Mouse (Mus musculus): ENCODE results near the gene Adam19.

Gene Adam19

DNA sequence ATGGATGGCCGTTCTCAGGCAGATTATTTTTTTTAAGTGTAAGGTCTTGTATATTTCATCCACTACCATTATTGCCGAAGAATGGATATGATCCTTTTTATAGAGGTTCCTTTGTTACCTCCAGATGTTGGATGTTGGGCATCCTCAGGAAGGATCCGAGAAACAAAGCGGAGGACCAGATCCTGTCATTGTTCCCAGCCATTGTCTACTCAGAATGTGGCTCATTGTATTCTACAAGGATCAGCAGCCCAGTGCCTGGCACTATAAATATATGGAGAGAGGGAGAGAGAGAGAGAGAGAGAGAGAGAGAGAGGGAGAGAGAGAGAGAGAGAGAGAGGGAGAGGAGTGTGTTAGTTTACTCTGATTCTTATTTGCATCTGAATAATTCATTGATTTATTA, 6.8 kb downstream of the Adam19 start:
- peaks cover 8% of the 10 kb centered on the region; the same call in 1 of the 2 replicates for H3K36me3 ChIP-seq (ENCODE audit: control insufficient read depth, insufficient read depth, low read length, poor library complexity, severe bottlenecking)
- no peak for DNase-seq (ENCODE audit: low read depth, low spot score)
- no peaks in the 10 kb centered on the region for H3K27me3 ChIP-seq (ENCODE audit: control insufficient read depth, insufficient read depth, low read length, poor library complexity, severe bottlenecking)

DNA sequence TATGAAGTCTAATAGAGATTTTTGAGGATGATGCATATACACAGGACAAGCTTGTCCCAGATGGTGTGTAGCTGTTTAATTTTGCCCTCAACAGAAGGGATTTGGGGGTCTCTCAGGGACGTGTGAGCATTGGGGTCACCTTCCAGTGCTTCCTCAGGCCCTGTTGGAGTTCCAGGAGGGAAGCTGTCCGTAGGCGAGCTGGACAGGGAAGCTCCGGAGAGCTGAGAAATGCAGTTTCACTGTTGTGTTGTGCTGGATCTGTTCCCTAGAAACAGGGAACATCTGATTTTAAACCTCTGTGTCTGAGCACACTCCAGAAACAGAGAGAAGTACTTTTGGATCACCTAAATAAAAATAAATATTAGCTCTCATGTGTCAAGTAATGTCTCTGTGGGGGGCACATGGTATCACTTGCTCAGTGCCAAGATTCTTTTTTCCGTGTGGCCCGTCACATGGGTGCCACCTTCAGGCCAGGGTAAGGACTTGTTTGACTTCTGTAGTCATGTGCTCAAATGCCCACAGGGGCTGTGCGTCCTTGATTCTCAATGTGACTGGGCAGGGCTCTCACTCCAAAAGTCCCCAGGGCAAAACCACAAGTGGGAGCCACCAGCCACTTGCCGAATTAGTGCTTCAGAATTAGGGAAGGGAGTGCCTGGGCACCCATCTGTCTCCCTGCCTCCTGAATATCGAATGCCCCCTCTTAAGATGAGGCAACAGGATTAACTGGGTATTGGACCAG, 7.4 kb downstream of the Adam19 start:
- H3K27me3 ChIP-seq (ENCODE audit: control insufficient read depth, insufficient read depth, low read length, poor library complexity, severe bottlenecking), result no peaks in the 10 kb centered on the region
- DNase-seq (ENCODE audit: low read depth, low spot score), result peak; percentile 69

DNA sequence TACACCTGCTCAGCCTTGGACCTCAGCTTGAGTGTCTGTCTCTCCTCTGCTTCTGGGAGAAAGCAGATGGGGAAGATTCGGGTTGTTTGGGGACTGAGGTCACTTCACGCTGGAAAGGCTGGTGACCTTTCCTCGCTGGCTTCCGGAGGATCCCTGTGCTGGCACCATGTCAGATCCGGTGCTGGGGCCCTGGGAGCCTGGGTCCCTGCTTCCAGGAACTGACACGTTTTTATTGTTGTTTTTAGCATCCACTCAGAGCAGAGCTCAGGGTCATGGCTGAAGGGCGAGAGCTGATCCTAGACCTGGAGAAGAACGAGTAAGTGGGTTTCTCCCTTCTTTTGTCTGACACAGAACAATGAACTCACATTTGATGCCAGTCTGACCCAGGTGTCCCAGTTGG, 9.0 kb downstream of the Adam19 start:
- DNase-seq (ENCODE audit: low read depth, low spot score), result no peak
- no peaks in the 10 kb centered on the region for H3K27me3 ChIP-seq (ENCODE audit: control insufficient read depth, insufficient read depth, low read length, poor library complexity, severe bottlenecking)
- H3K36me3 ChIP-seq (ENCODE audit: control insufficient read depth, insufficient read depth, low read length, poor library complexity, severe bottlenecking), result peaks cover 8% of the 10 kb centered on the region; the same call in 1 of the 2 replicates

More for the DNA sequence above, 7.4 kb downstream of the Adam19 start:
- peaks cover 8% of the 10 kb centered on the region; the same call in 1 of the 2 replicates for H3K36me3 ChIP-seq (ENCODE audit: control insufficient read depth, insufficient read depth, low read length, poor library complexity, severe bottlenecking)

DNA sequence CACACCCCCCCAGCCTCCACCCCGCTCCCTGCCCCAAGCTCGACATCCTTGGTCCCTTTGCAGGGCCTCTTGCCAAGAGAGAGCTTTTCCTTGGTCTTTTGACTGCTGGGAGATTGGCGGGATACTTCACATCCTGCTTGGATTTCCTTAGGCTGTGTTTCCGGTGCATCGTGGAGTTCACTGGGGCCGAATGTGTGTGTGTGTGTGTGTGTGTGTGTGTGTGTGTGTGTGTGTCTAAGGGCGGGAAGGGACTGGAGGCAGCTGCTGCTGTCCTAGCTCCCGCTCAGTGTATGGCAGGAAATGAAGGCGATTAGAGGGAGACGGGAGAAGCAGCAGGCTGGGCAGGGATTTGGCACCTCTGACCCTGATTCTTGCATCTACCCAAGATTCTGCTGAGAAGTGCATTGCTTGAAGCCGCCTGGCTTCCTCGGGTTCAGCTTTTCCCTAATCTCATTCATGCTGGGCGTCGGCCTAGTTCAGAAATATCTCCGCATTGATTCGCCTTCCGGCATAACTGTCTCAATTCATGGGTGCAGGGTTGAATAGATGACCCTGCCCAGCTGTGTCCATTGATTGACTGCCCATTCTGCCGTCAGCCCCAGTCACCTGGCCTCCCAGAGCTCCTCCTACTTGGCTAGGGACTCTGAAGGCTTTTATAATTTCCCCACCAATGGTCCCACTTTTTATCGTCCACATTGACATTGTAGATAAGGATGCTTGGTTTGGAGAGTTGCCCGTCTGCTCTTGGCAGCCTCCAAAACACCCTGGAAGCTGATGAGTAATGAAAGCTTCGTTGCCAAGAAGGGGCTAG, 9.6 kb downstream of the Adam19 start:
- H3K27me3 ChIP-seq (ENCODE audit: control insufficient read depth, insufficient read depth, low read length, poor library complexity, severe bottlenecking), result no peaks in the 10 kb centered on the region
- peaks cover 8% of the 10 kb centered on the region; the same call in 1 of the 2 replicates for H3K36me3 ChIP-seq (ENCODE audit: control insufficient read depth, insufficient read depth, low read length, poor library complexity, severe bottlenecking)
- no peak for DNase-seq (ENCODE audit: low read depth, low spot score)

DNA sequence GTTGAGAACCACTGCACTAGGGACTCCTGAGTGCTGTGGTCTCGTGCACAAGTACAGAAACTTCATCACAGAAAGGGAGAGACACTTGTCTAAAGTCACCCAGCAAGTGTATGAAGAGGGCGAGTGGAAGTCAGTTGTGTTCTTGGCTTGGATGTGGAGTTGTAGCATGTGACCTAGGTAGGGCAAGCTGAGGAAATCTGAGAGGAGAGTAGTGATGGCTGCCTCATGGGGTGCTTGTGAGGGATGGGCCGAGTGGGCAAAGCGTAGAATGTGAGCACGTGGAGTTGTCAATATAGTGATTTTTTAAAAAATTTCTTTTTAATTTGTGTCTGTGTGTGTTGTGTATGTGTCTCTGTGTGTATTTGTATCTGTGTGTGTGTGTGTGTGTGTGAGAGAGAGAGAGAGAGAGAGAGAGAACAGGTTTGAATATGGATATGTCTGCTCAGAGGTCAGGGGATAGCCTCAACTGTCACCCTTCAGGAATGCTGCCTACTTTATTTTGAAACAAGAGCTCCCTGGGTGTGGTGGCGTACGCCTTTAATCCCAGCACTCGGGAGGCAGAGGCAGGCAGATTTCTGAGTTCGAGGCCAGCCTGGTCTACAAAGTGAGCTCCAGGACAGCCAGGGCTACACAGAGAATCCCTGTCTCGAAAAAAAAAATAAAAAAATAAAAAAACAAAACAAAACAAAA, 11.7 kb downstream of the Adam19 start:
- no peak for DNase-seq (ENCODE audit: low read depth, low spot score)
- Histone ChIP-seq H3K27me3 (ENCODE audit: control insufficient read depth, insufficient read depth, low read length, poor library complexity, severe bottlenecking) (no peaks in the 10 kb centered on the region), H3K36me3 (ENCODE audit: control insufficient read depth, insufficient read depth, low read length, poor library complexity, severe bottlenecking) (peaks cover 8% of the 10 kb centered on the region; the same call in 1 of the 2 replicates)

DNA sequence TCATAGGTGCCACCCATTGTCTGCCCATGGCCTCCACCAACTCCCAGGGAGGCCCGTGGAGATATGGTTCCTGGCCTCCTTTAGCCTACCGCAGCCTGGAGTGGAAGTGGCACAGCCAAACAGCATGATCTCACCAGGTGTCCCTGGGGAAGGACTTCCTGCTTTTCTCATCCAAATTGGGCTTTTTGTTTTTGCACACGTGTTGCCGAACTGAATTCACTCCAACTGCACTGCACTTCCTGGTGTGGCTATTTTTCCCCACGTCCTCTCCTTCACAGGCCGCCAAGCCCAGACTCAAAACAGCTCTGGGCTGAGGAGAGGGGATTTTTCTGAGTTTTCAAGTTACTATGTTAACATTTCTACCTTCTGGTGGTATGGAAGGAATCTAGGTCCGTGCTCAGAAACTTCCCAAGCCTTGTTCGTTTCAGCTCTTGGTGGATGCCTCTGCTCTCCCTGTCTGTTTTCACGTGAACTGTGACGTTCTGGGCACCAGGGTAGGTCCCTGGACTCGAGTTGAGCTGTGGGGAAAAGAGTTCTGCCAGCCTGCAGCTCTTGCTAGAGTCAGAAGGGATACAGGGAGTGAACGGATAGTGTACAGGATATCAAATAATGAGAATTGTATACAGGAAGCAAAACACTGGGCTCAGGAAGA, 13.1 kb downstream of the Adam19 start:
- peak; percentile 32 for DNase-seq (ENCODE audit: low read depth, low spot score)
- H3K36me3 ChIP-seq (ENCODE audit: control insufficient read depth, insufficient read depth, low read length, poor library complexity, severe bottlenecking), result peaks cover 8% of the 10 kb centered on the region; the same call in 1 of the 2 replicates
- H3K27me3 ChIP-seq (ENCODE audit: control insufficient read depth, insufficient read depth, low read length, poor library complexity, severe bottlenecking), result no peaks in the 10 kb centered on the region

DNA sequence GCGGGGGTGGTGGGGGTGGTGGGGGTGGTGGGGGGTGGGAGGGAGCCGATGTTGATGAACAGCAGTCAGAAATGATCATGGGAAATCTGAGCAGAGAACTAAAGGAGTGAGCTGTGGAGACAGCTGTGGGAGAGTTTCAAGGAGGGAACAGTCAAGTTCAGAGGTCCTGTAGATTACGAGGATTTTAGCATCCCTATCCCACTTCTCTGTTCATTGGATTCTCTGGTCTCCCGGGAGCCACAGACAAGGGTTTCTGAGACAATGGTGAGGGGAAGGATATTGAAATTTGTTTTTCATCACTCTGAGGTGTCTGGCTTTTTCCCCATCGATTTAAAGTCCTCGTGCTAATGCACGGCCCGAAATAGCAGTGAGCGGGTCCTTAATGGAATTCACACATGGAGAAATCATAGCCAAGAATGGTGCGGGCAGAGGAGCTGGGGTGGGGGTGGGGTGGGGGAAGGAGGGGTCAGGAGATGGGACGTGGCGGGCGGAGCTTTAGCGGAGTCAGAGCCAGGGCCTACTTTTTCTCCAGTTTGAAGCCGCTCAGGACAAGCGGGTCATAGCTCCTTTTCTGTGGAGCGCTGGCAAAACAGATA, 13.7 kb downstream of the Adam19 start:
- peaks cover 8% of the 10 kb centered on the region; the same call in 1 of the 2 replicates for H3K36me3 ChIP-seq (ENCODE audit: control insufficient read depth, insufficient read depth, low read length, poor library complexity, severe bottlenecking)
- DNase-seq (ENCODE audit: low read depth, low spot score), result no peak

DNA sequence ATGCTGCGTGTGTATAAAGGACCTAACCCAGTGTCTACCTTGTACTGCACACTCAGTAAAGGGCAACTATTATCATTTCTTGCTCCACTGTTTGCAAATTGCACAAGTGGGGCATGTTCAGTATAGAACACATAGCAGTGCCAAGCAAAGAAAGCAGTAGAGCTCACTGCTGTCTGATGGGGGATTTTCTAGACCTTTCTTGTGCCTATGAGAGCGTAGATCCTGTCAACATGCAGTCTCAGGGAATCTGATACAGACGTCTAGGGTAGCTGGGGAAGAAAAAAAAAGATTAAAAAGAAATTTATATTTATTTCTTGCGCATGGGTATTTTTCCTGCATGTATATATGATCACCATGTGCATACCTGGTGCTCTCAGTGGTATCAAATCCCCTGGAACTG, 14.4 kb downstream of the Adam19 start:
- H3K36me3 ChIP-seq (ENCODE audit: control insufficient read depth, insufficient read depth, low read length, poor library complexity, severe bottlenecking), result peaks cover 6% of the 10 kb centered on the region; the same call in 1 of the 2 replicates
- DNase-seq (ENCODE audit: low read depth, low spot score), result peak; percentile 54

More for the DNA sequence above, 13.7 kb downstream of the Adam19 start:
- H3K27me3 ChIP-seq (ENCODE audit: control insufficient read depth, insufficient read depth, low read length, poor library complexity, severe bottlenecking), result no peaks in the 10 kb centered on the region

DNA sequence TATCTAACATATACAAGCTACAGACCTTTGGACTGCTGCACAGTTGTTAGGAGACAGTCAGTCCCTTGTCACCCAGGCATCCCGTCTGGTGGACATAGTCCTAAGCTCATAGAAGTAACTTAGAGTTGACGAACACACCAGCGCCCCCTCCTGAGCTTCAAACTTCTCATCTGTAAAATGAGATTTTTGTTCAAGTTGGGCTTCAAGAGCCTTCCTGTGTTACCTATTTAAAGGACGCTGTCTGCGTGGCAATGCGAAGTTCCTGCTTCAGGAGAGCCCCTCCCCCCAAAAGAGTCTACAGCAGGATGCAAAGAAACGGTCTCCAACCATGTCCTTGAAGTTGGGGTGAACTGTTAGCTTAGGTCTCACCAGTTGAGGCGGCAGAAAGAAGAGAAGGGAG, 15.0 kb downstream of the Adam19 start:
- H3K36me3 ChIP-seq (ENCODE audit: control insufficient read depth, insufficient read depth, low read length, poor library complexity, severe bottlenecking), result peaks cover 2% of the 10 kb centered on the region; the same call in 1 of the 2 replicates
- DNase-seq (ENCODE audit: low read depth, low spot score), result peak; percentile 54
- no peaks in the 10 kb centered on the region for H3K27me3 ChIP-seq (ENCODE audit: control insufficient read depth, insufficient read depth, low read length, poor library complexity, severe bottlenecking)

More for the DNA sequence above, 14.4 kb downstream of the Adam19 start:
- H3K27me3 ChIP-seq (ENCODE audit: control insufficient read depth, insufficient read depth, low read length, poor library complexity, severe bottlenecking), result no peaks in the 10 kb centered on the region

DNA sequence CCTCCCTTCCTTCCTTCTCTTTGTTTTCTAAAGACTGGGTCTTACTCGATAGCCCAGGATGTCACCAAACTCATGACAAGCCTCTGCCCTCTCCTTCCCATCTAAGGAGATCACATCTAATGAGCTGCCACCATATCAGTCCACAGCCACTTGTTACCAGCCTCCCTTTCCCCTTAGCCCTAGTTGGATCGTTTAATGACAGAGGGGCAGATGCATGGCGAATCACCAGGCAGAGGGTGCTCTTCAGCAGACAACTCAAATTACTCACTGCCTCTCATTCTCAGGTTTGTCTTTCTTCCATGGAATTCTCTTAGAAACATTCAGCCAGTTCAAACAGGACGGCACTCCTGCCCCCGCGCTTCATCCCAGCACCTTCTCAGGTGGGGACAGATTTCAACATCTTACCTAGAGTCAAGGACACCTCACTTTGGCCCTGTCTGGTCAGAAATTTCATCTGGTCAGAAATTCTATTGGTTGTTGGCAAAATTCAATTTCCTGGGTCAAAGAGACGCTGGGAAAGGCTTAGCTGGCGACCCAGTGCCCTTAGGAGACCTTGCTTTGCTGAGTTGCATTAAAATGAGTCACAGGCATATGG, 16.8 kb downstream of the Adam19 start:
- Histone ChIP-seq H3K36me3 (ENCODE audit: control insufficient read depth, insufficient read depth, low read length, poor library complexity, severe bottlenecking) (no peaks in the 10 kb centered on the region; the same call in 1 of the 2 replicates), H3K27me3 (ENCODE audit: control insufficient read depth, insufficient read depth, low read length, poor library complexity, severe bottlenecking) (no peaks in the 10 kb centered on the region)
- no peak for DNase-seq (ENCODE audit: low read depth, low spot score)

DNA sequence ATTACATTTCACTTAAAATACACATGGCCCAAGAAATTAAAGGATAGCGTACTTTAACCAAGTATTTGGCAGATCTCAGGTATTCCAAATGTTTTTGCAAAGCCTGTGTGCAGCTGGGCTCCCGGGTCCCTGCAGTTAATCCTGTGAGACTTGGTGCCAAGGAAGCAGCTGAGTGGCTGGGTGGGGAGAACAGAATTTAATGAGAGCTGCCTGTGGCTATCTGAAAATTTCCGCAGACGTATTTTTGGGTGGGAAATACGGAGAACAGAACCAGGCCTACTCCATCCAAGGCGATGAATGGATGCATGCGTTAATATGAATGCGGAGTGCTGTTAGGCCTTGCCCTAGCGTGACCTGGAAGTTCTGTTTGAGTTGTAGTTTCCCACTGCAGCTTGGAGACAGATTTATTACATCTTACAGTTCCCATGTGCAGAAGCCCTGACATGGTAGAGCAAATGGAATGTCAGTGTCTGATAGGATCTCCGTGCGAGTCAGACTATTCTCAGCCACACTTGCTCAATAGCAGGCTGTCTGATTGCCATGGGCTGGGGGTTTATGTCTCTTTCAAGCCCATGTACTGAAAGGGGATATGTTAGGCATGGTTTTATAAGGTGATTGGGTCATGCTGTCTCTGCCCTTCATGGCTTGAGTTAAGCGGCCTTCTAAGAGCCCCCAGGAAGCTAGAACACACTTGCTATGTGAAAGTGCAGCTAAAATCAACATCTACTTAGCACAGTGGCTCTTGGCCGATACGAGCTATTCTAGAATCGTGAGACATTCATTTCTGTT, 17.5 kb downstream of the Adam19 start:
- no peak for DNase-seq (ENCODE audit: low read depth, low spot score)
- H3K36me3 ChIP-seq (ENCODE audit: control insufficient read depth, insufficient read depth, low read length, poor library complexity, severe bottlenecking), result no peaks in the 10 kb centered on the region; the same call in 1 of the 2 replicates
- no peaks in the 10 kb centered on the region for H3K27me3 ChIP-seq (ENCODE audit: control insufficient read depth, insufficient read depth, low read length, poor library complexity, severe bottlenecking)

DNA sequence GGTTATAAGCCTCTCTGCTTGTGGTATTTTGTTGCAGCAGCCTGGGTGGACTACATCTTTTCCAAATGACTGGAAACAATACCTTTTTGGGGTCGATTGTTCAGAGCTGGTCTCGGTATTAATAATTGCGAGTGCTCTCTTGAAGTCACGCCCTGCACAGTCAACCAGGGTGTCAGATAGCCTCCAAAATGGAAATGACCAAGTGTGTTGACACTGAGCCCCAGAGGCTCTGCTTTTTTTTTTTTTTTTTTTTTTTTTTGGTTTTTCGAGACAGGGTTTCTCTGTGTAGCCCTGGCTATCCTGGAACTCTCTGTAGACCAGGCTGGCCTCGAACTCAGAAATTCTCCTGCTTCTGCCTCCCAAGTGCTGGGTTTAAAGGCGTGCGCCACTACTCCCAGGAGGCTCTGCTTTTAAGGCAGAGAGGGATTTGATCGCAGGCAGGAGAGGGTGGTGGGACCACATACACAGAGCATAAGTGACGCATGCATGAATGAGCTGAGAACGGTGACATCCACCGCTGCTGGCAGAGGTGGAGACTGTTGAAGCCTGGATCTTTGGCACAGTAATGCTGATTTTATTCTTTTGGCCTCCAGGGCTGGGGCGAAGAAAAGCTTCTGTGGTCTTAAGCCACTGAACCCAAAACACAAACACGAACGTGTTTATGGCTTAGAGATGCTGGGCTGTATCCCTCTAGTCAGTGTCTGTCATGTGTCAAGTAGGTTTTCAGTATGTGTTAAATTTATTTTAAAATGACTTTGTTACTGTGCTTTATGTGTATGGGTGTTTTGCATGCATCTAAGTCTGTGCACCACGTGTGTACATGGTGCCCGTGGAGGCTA, 18.3 kb downstream of the Adam19 start:
- Histone ChIP-seq H3K27me3 (ENCODE audit: control insufficient read depth, insufficient read depth, low read length, poor library complexity, severe bottlenecking) (no peaks in the 10 kb centered on the region), H3K36me3 (ENCODE audit: control insufficient read depth, insufficient read depth, low read length, poor library complexity, severe bottlenecking) (no peaks in the 10 kb centered on the region; the same call in 1 of the 2 replicates)
- DNase-seq (ENCODE audit: low read depth, low spot score), result no peak
